Mouse (Mus musculus) left cerebral cortex, adult 8-10 months (tissue): ENCODE measurements around the gene Glipr2. TPM values are rescaled to one million over a fixed set of nuclear protein-coding genes. Genes with fewer than 3 reads are reported as not detected.

Experiments used
- DNase-seq, 2 experiments: peaks; one replicate each; pipeline ENCODE4 v3.0.0; 2022; ENCODE audit warnings: low spot score in 2 of 2
- total RNA-seq, 4 experiments: library from RNA; stranded (reverse); gene quantifications; 2 replicates each; pipeline ENCODE4 v1.2.4; 2022

The Glipr2 gene
- total RNA-seq = 1 to 10 TPM; 3.0 to 4.9 (median 3.3) TPM

- peak; percentile 22 to 49 for DNase-seq
Measured at GRCm38 (mm10) chr4:43957292-43957845, at the start of gene Glipr2. TSS of gene Glipr2 (plus strand) at chr4:43957401.

DNA sequence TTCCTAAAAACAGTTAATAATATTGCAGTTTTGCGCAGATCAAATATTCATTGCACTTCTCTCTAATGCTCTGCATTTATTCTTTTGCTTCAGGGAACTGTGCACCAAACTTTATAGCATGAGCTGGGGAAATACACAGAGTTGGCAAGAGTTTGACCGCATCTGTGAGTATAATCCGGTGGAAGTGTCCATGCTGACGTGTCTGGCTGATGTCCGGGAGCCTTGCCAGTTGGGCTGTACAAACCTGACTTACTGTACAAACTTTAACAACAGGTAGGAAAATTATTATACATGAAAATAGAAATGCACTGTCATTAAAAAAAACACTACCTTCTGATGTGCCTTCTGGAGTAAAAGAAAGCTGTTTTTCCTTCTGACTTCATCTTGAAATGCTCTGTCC lies 39.0 kb upstream of the Glipr2 start:
- DNase-seq = no peak

- DNase-seq = no peak
Measured at GRCm38 (mm10) chr4:43920602-43921001, 36.6 kb upstream of the Glipr2 start.

GRCm38 (mm10) chr4:43925125-43925524 lies 32.1 kb upstream of the Glipr2 start:
- no peak for DNase-seq

DNA sequence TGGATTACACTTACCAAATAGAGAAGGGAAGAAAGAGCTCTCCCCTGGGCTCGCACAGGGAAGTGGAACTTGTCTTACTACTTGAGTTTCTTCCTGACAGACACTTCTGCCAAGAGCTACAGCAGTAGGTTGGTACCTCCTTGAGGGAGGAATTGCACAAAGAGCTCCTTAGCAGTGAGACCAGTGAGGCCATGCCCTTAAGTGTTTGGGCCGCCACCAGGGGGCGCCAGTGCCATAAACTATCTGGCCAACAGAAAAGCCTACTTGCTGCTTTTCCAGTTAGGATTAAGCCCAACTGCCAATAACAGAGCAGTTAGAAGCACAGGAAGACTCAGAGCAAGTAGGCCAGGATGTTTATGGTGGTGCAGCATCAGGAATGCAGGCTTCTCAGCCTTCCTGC lies 31.4 kb upstream of the Glipr2 start:
- DNase-seq = peak; percentile 47 to 83

DNA sequence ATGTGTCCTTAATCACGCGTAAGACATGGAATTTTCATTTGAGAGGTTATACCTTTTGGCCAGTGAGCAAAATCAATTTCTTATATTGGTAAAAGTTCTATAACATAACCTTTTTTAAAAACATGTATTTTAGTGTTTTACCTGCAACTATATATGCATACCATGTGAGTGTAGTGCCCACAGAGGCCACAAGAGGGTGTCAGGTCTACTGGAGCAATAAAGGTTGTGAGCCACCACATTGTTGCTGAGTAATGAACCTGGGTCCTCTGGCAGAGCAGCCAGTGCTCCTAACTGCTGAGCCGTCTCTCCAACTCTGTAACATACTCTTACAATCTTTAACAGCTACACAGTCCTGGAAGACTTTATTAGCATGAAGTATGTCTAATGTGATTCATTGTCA lies 29.4 kb upstream of the Glipr2 start:
- DNase-seq = no peak

DNA sequence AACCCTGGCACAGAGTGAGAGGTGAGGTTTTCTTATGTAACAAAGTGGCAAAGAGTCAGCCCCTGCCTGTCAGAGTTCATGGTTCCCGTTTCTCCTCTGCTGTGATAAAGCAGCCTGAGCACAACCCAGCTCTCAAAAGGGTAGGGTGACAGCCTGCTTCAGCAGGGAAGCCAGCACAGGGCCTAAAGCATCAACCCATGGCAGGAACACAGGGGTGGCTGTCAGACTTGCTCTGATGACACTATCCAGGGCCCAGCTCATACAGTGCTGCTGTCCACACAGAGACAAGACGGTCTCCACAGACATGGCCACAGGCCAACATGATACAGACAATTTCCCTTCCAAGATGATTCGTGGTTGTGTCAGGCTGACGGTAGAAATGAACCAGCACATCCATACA lies 25.3 kb upstream of the Glipr2 start:
- DNase-seq = no peak

DNA sequence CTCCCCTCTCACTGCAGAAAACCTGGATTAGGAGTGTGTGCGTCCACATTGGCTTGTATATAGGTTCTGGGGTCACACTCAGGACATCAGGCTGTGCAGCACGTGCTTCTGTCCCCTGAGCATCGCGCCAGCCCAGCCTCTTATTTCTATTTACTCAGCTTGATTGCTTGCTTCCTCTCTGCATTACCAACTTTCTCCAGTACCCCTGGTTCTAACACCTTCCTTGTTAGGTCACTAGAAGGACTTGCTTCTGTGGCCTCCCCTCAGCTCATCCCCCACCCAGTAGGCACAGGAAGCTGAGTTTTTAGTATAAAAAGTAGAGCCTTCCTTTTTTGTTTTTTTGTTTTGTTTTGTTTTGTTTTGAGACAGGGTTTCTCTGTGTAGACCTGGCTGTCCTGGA lies 21.0 kb upstream of the Glipr2 start:
- no peak for DNase-seq

GRCm38 (mm10) chr4:43936749-43937674 lies 20.2 kb upstream of the Glipr2 start:
- no peak for DNase-seq

DNA sequence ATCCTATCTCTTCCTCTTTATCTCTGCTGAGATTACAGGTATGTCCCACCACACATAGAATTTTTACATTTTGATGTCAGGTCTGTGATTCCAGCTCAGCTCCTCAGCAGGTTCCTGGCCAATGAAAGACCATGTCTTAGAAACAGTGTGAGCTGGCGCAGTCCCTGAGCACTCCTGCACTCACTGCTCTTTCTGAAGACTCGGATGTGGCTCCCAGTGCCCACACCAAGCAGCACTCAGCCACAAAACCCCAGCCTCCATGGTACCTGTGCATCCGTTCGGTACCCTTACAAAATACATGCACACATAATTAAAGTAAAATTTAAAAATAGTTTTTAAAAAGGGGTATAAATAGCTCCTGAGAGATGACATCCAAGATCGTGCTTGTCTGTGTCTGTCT lies 15.9 kb upstream of the Glipr2 start:
- DNase-seq = no peak

GRCm38 (mm10) chr4:43942421-43942820 lies 14.8 kb upstream of the Glipr2 start:
- DNase-seq = no peak

GRCm38 (mm10) chr4:43947571-43947970 lies 9.6 kb upstream of the Glipr2 start:
- DNase-seq = no peak

- no peak for DNase-seq
Measured at GRCm38 (mm10) chr4:43957846-43958461, 753 bp downstream of the Glipr2 start.

DNA sequence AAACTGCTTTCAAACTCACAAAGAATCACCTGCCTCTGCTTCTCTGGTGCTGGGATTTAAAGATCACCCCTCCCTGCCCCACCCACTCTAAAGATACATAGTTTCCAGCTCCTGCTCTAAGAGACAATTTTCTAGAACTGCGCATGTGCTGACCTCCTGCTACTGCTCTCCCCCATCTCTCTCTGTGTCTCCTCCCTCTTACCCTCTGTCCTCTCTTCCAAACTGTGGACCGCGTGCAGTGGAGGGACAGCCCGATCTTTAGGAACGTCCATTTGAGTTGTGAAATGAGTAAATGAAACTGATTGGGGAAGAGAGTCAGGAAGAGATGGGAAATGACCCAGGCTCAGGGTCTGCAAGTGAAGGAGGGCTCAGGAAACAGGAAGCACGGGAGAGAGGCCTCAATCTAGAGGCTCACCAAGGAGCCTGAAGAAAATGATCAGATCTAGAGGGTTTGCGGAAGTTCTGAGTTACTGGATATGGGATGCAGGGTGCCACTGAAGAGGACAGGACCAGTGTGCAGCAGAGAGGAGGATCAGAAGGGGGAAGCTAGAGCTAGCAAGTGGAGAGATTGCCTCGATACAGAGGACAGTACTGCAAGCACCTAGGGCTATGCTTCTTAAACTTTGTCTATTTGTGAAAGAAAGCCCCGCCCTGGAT lies 2.5 kb downstream of the Glipr2 start:
- no peak for DNase-seq

DNA sequence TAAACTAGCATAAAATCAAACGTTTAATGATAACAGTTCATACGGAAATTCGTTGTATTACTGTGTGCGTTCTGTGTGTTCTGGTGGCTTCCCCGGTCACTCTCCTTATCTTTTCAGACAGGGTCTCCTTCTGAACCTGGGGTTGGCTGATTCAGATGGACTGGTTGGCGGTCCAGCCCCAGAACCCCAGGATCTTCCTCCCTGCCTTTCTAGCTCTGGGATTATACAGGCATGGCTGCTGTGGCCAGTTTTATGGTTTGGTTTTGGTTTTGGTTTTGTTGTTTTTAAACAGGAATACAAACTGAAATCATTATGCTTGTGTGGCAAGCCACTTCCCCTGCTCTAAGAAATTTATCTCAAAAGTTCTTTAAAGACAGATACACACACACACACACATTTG lies 3.0 kb downstream of the Glipr2 start:
- no peak for DNase-seq

- DNase-seq = no peak
Measured at GRCm38 (mm10) chr4:43964326-43964833, 7.2 kb downstream of the Glipr2 start.

DNA sequence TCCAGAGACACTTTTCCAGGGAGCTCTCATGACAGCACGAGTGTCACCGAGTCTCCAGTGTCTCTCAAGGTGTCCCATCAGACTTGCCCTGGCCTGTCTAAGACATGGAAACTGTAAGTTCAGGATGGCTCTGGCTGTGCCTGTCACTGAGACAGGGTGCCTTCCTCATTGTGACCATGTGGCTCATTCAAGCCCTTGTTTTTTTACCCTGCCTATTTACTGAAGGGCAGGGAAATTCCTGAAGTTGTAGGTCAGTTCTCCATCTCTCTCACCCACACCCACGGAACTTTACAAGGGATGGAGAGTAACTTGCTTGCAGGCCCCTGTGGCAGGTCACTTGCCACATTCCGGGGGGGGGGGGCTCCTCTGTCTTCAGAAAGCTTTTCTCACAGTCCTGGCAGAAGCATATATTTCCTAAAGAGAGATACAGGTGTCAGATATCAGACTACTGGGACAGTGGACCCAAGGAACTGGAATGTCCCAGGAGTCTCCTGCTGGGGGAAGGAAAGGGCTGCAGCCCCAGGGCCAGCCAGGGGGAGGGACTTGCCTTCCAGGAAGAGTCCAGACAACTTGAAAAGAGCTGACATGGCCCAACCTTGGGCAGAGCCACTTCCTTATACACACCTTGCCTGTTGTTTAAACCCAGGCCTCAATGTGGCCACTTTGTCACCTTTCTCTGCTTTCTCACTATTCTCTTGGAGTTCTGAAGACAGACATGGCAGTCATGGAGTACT lies 7.9 kb downstream of the Glipr2 start:
- no peak for DNase-seq

DNA sequence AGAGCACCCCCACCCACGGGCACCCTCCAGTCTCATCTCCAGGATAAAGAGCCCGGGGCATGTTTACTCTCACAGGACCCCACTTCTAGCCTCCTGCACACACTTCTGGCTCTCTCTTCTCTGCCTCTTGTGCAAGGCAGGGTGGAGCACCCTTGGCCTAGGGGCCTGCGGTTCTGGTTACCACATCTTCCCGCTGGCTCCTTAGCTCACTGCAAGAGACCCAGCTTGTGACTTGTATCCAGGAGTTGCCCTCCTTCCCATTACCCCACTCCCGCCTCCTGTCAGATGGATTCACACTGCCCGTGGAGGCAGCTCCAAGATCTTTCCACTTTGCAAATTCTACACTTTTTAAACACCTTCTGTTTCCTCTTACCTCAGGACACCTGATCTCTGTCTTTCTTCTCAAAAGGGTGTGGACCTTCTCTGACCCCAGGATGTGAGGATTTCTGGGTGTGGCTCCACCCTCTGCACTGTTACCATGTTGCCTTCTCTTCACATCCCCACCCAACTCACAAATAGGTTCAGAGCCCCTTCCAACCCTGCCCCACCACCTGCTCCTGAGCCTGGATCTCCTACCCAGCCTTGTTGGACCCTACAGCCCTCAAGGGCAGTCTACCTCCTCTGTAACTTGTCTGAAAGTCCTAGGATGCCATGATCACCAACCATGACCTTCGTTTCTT lies 8.8 kb downstream of the Glipr2 start:
- DNase-seq = no peak

GRCm38 (mm10) chr4:43968650-43969049 lies 11.4 kb downstream of the Glipr2 start:
- peak in 1 of 2 experiments; percentile 42 for DNase-seq

GRCm38 (mm10) chr4:43969373-43969772 lies 12.2 kb downstream of the Glipr2 start:
- DNase-seq = no peak
